Mouse (Mus musculus): Measurements from ENCODE around the gene Kif5a. TPM values are rescaled to one million over a fixed set of nuclear protein-coding genes. Genes with fewer than 3 reads are reported as not detected.
A peak's percentile ranks its signal among the peaks of the same experiment; 100 is the strongest.

Gene Kif5a
- polyA plus RNA-seq, 1 experiment from 2014 or later, result 14.6 TPM

DNA sequence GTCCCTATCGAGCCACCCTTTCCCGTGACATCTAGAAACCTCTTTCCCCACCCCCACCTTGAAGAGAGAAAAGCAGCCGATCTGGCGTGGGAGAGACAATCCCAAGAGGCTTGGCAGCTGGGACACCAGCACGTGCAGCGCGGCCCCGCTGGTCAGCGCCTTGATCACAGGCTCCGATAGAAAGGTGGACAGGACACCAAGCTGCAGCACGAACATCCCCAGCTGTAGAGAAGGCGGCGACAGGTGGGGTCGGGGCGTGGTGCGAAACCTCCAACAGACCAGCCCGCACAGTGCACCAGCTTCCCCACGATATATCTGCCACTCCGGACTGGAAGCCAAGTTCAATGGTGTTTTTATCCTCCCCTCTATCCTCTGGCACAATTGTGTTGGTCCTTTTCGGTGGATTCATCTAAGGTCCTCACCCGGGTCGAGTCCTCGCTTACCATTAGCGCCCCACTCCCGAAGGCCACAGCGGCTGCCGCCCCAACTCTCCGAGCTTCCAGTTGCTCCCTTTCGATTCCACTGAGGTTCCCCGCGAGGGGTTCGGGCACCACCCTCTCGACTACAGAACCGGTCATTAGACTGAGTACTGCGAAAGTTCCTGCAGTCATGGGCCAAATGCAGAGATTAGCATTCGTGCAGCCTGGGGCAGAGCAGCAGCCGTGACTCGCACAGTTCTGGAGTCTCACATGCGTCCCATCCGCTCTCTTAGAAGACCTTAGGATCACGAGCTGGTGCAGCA, 84.7 kb downstream of the Kif5a start:
- Histone ChIP-seq H3K27ac (replicated peaks; ENCODE audit: low read depth, low read length) (no peak overlapping the region), H3K27me3 (replicated peaks; ENCODE audit: control insufficient read depth, insufficient read depth, low read length) (peaks cover 51% of the 10 kb centered on the region), H3K9me3 (ENCODE audit: control insufficient read depth, low read length) (no peaks in the 10 kb centered on the region), H3K4me3 (ENCODE audit: low read depth, low read length) (peak overlapping the region; percentile 32), H3K4me1 (ENCODE audit: control insufficient read depth, insufficient read depth, low read length) (peaks cover 7% of the 10 kb centered on the region; the same call in 1 of the 2 replicates), H3K9ac (ENCODE audit: low read depth, low read length) (0 out of 2 replicates have a peak overlapping the region, but pooled peaks have one; percentile 38), H3K36me3 (ENCODE audit: control insufficient read depth, insufficient read depth, low read length) (peaks cover 15% of the 10 kb centered on the region), H3K4me2 (ENCODE audit: low read depth, low read length) (peak overlapping the region; percentile 61)
- DNase-seq (ENCODE audit: low spot score) (no peak), ATAC-seq (ENCODE audit: low read depth) (no peak)
- WGBS, result 5% methylated on average over 36 of the region's 41 CpGs

DNA sequence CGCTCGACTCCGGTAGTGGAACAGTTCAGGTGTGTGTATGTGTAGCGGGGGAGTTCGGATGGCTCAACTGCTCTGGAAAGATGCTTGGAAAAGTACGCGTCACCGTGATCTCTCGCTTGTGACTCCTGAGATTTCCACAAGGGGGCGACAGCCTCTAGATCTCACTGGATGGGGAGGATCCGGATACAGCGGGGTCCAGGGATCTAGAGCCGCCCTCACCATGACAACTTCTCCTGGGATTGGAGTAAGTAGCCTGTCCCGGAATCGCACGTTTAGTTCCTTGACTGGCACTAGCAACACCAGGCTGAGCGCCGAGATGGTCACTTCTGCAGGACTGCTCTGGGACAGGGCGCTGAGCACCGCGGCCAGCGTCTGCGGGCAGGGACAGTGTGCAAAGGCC, 85.4 kb downstream of the Kif5a start:
- WGBS, result under 1% methylated on average over 23 of the region's 23 CpGs
- Histone ChIP-seq H3K4me3 (ENCODE audit: low read depth, low read length) (peak overlapping the region; percentile 32), H3K36me3 (ENCODE audit: control insufficient read depth, insufficient read depth, low read length) (peaks cover 8% of the 10 kb centered on the region), H3K4me1 (ENCODE audit: control insufficient read depth, insufficient read depth, low read length) (peaks cover 7% of the 10 kb centered on the region; the same call in 1 of the 2 replicates), H3K9ac (ENCODE audit: low read depth, low read length) (0 out of 2 replicates have a peak overlapping the region, but pooled peaks have one; percentile 38), H3K4me2 (ENCODE audit: low read depth, low read length) (peak overlapping the region; percentile 61), H3K9me3 (ENCODE audit: control insufficient read depth, low read length) (no peaks in the 10 kb centered on the region), H3K27ac (replicated peaks; ENCODE audit: low read depth, low read length) (no peak overlapping the region), H3K27me3 (replicated peaks; ENCODE audit: control insufficient read depth, insufficient read depth, low read length) (peaks cover 51% of the 10 kb centered on the region)
- peak; percentile 87 for DNase-seq (ENCODE audit: low spot score)
- ATAC-seq (ENCODE audit: low read depth), result peak; percentile 68

DNA sequence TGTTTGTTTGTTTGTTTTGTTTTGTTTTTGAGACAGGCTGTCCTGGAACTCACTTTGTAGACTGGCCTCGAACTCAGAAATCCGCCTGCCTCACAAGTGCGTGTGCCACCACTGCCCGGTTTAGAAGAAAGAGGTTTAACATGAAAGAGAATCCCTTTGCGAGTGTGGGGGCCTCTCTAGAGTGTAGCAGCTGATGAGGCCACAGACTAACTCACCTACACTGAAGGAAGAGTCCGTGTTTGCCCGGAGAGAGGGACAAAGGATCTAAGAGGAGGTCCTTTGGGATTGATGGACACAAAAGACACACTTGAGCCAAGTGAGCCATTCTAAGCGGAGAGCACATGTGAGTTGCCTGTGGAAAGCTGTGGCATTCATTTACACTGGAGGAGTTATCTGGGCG, 85.9 kb downstream of the Kif5a start:
- Histone ChIP-seq H3K27ac (replicated peaks; ENCODE audit: low read depth, low read length) (no peak overlapping the region), H3K27me3 (replicated peaks; ENCODE audit: control insufficient read depth, insufficient read depth, low read length) (peaks cover 51% of the 10 kb centered on the region)
- 20% methylated on average over 9 of the region's 9 CpGs for WGBS

DNA sequence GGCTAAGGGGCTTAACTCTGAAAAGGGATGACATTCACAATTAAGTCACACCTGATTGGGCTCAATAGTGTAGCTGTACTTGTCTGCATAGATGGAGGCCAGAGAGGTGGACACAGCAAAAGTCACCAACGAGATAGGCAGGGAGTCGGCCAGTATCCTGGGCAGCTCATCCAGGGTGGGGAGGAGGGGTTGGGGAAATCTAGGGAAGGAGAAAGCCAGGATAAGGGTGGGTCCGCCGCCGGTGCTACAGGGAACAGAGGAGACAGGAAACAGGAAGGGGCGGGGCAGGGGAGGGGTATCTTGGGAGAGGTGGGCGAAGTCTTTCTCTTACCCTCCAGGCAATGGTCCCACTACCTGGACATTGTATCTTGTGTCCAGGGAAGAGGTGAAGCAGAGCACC, 86.4 kb downstream of the Kif5a start:
- ATAC-seq (ENCODE audit: low read depth) (no peak), DNase-seq (ENCODE audit: low spot score) (no peak)
- no peaks in the 10 kb centered on the region for H3K9me3 ChIP-seq (ENCODE audit: control insufficient read depth, low read length)
- peak overlapping the region; percentile 15; the same call in 1 of the 2 replicates for H3K4me2 ChIP-seq (ENCODE audit: low read depth, low read length)
- no peaks in the 10 kb centered on the region for H3K36me3 ChIP-seq (ENCODE audit: control insufficient read depth, insufficient read depth, low read length)
- H3K9ac ChIP-seq (ENCODE audit: low read depth, low read length), result no peak overlapping the region
- H3K27me3 ChIP-seq (replicated peaks; ENCODE audit: control insufficient read depth, insufficient read depth, low read length), result peaks cover 48% of the 10 kb centered on the region
- peaks cover 7% of the 10 kb centered on the region; the same call in 1 of the 2 replicates for H3K4me1 ChIP-seq (ENCODE audit: control insufficient read depth, insufficient read depth, low read length)
- H3K27ac ChIP-seq (replicated peaks; ENCODE audit: low read depth, low read length), result no peak overlapping the region
- H3K4me3 ChIP-seq (ENCODE audit: low read depth, low read length), result no peak overlapping the region
- 8% methylated on average over 7 of the region's 7 CpGs for WGBS

More for the DNA sequence above, 85.9 kb downstream of the Kif5a start:
- Histone ChIP-seq H3K4me3 (ENCODE audit: low read depth, low read length) (no peak overlapping the region), H3K4me2 (ENCODE audit: low read depth, low read length) (peak overlapping the region; percentile 61), H3K9ac (ENCODE audit: low read depth, low read length) (no peak overlapping the region), H3K4me1 (ENCODE audit: control insufficient read depth, insufficient read depth, low read length) (peaks cover 7% of the 10 kb centered on the region; the same call in 1 of the 2 replicates), H3K36me3 (ENCODE audit: control insufficient read depth, insufficient read depth, low read length) (0 out of 2 replicates have a peak, but pooled peaks cover 3% of the 10 kb centered on the region), H3K9me3 (ENCODE audit: control insufficient read depth, low read length) (no peaks in the 10 kb centered on the region)
- ATAC-seq (ENCODE audit: low read depth), result no peak
- no peak for DNase-seq (ENCODE audit: low spot score)

DNA sequence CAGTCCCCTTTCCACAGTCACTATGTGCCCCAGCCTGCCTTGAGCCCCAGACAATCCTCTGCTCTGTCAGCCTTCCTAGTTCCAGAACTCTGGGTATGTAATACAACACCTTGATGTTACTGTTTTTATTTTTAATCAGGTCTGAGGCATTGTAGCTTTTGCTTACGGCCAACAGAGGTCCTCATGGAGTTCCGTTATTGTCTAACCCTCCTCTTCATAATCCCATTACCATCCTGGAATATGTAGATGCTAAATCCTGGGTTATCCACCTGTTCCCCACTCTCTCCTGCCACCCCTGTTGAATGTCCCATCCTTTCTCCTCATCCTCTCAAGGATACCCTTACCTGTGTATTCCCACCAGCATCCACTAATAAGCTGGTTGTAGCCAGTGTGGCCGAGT, 86.9 kb downstream of the Kif5a start:
- Histone ChIP-seq H3K36me3 (ENCODE audit: control insufficient read depth, insufficient read depth, low read length) (no peaks in the 10 kb centered on the region), H3K9ac (ENCODE audit: low read depth, low read length) (no peak overlapping the region), H3K4me2 (ENCODE audit: low read depth, low read length) (no peak overlapping the region), H3K9me3 (ENCODE audit: control insufficient read depth, low read length) (no peaks in the 10 kb centered on the region), H3K27ac (replicated peaks; ENCODE audit: low read depth, low read length) (no peak overlapping the region), H3K4me1 (ENCODE audit: control insufficient read depth, insufficient read depth, low read length) (peaks cover 7% of the 10 kb centered on the region; the same call in 1 of the 2 replicates), H3K27me3 (replicated peaks; ENCODE audit: control insufficient read depth, insufficient read depth, low read length) (peaks cover 48% of the 10 kb centered on the region), H3K4me3 (ENCODE audit: low read depth, low read length) (no peak overlapping the region)
- ATAC-seq (ENCODE audit: low read depth) (no peak), DNase-seq (ENCODE audit: low spot score) (no peak)
- WGBS, result 35% methylated on average over 3 of the region's 3 CpGs

Other genes starting within 250 kb of the Kif5a start
- gene Tsfm, start 232.5 kb downstream of the Kif5a start, polyA plus RNA-seq (2014; fragmentation: Nextera tagmentation; extraction: Ambion mirVana), result 61.0 and 61.3 TPM in 2 replicates
- gene Mettl1, start 221.9 kb downstream of the Kif5a start, polyA plus RNA-seq (2014; fragmentation: Nextera tagmentation; extraction: Ambion mirVana), result 47.7 and 55.9 TPM in 2 replicates
- gene Eef1akmt3, start 221.8 kb downstream of the Kif5a start, polyA plus RNA-seq (2014; fragmentation: Nextera tagmentation; extraction: Ambion mirVana), result 0.84 and 1.0 TPM in 2 replicates
- 0.13 and 0.29 TPM in 2 replicates for gene Cyp27b1, start 215.1 kb downstream of the Kif5a start, polyA plus RNA-seq (2014; fragmentation: Nextera tagmentation; extraction: Ambion mirVana)
- gene March9, start 203.2 kb downstream of the Kif5a start, polyA plus RNA-seq (2014; fragmentation: Nextera tagmentation; extraction: Ambion mirVana), result 1.5 and 2.0 TPM in 2 replicates
- 1,371 and 1,625 TPM in 2 replicates for gene Cdk4, start 199.8 kb downstream of the Kif5a start, polyA plus RNA-seq (2014; fragmentation: Nextera tagmentation; extraction: Ambion mirVana)
- gene Tspan31, start 193.1 kb downstream of the Kif5a start, polyA plus RNA-seq (2014; fragmentation: Nextera tagmentation; extraction: Ambion mirVana), result 51.8 and 53.6 TPM in 2 replicates
- 0.45 and 0.72 TPM in 2 replicates for gene Agap2, start 188.1 kb downstream of the Kif5a start, polyA plus RNA-seq (2014; fragmentation: Nextera tagmentation; extraction: Ambion mirVana)
- 59.3 and 62.9 TPM in 2 replicates for gene Os9, start 142.2 kb downstream of the Kif5a start, polyA plus RNA-seq (2014; fragmentation: Nextera tagmentation; extraction: Ambion mirVana)
- gene B4galnt1, start 98.1 kb downstream of the Kif5a start, polyA plus RNA-seq (2014; fragmentation: Nextera tagmentation; extraction: Ambion mirVana), result 9.0 and 9.8 TPM in 2 replicates
- gene Slc26a10, start 82.7 kb downstream of the Kif5a start, polyA plus RNA-seq (2014; fragmentation: Nextera tagmentation; extraction: Ambion mirVana), result 0.86 and 1.7 TPM in 2 replicates
- 76.7 and 87.7 TPM in 2 replicates for gene Arhgef25, start 73.3 kb downstream of the Kif5a start, polyA plus RNA-seq (2014; fragmentation: Nextera tagmentation; extraction: Ambion mirVana)
- 112 and 120 TPM in 2 replicates for gene Dtx3, start 67.6 kb downstream of the Kif5a start, polyA plus RNA-seq (2014; fragmentation: Nextera tagmentation; extraction: Ambion mirVana)
- 19.3 and 20.7 TPM in 2 replicates for gene Pip4k2c, start 51.8 kb downstream of the Kif5a start, polyA plus RNA-seq (2014; fragmentation: Nextera tagmentation; extraction: Ambion mirVana)
- gene Dctn2, start 3.0 kb upstream of the Kif5a start, polyA plus RNA-seq (2014; fragmentation: Nextera tagmentation; extraction: Ambion mirVana), result 166 and 186 TPM in 2 replicates
- 15.8 and 17.6 TPM in 2 replicates for gene Mbd6, start 25.7 kb upstream of the Kif5a start, polyA plus RNA-seq (2014; fragmentation: Nextera tagmentation; extraction: Ambion mirVana)
- 106 and 108 TPM in 2 replicates for gene Mars, start 48.4 kb upstream of the Kif5a start, polyA plus RNA-seq (2014; fragmentation: Nextera tagmentation; extraction: Ambion mirVana)
- 3.7 and 4.4 TPM in 2 replicates for gene Arhgap9, start 58.6 kb upstream of the Kif5a start, polyA plus RNA-seq (2014; fragmentation: Nextera tagmentation; extraction: Ambion mirVana)
- gene Gli1, start 78.6 kb upstream of the Kif5a start, polyA plus RNA-seq (2014; fragmentation: Nextera tagmentation; extraction: Ambion mirVana), result 10.2 and 11.7 TPM in 2 replicates
- gene Inhbe, start 91.1 kb upstream of the Kif5a start, polyA plus RNA-seq (2014; fragmentation: Nextera tagmentation; extraction: Ambion mirVana), result not detected in 2 replicates
- not detected in 2 replicates for gene Inhbc, start 107.1 kb upstream of the Kif5a start, polyA plus RNA-seq (2014; fragmentation: Nextera tagmentation; extraction: Ambion mirVana)
- gene R3hdm2, start 117.0 kb upstream of the Kif5a start, polyA plus RNA-seq (2014; fragmentation: Nextera tagmentation; extraction: Ambion mirVana), result 27.8 and 29.8 TPM in 2 replicates
- gene Stac3, start 238.3 kb upstream of the Kif5a start, polyA plus RNA-seq (2014; fragmentation: Nextera tagmentation; extraction: Ambion mirVana), result 5.0 and 5.2 TPM in 2 replicates

Measured in embryonic facial prominence, embryonic 14.5 days (tissue).